Mouse (Mus musculus) spleen, postnatal 4 days (tissue): ENCODE measurements around the gene Abhd13.

Experiments
- DNase-seq, 2 experiments: peaks; one replicate each; pipeline ENCODE4 v3.0.0; 2022; ENCODE audit warnings: low spot score in 2 of 2

Abhd13 gene

GRCm38 (mm10) chr8:10016252-10016651, 38.7 kb downstream of the Abhd13 start:
- no peak for DNase-seq

- DNase-seq = no peak
Measured at GRCm38 (mm10) chr8:10017231-10017630, 39.7 kb downstream of the Abhd13 start.

- DNase-seq = no peak
Measured at GRCm38 (mm10) chr8:10030320-10031060, 53.0 kb downstream of the Abhd13 start.

- no peak for DNase-seq
Measured at GRCm38 (mm10) chr8:10031177-10031576, 53.7 kb downstream of the Abhd13 start.

GRCm38 (mm10) chr8:10040866-10041265, 63.4 kb downstream of the Abhd13 start:
- no peak for DNase-seq
